Mouse (Mus musculus) ovary, adult 10 weeks (tissue): ENCODE results near the gene Il17rd. TPM values are rescaled to one million over a fixed set of nuclear protein-coding genes. Genes with fewer than 3 reads are reported as not detected.

Experiments used
- polyA plus RNA-seq: library from polyadenylated mRNA; stranded (reverse); fragments of 350-450 nt; fragmentation: Illumina TruSeq; extraction: RNeasy Lipid Tissue Mini Kit (QIAGEN cat#74804); gene quantifications from one replicate; pipeline ENCODE4 v1.2.3, GENCODE M21; 2014

Gene Il17rd
- 12.2 TPM for polyA plus RNA-seq

GRCm38 (mm10) chr14:27038783-27039182 is at the start of gene Il17rd:
TSS of gene Il17rd (plus strand) at chr14:27038941.

GRCm38 (mm10) chr14:26994211-26994741 is 44.5 kb upstream of the Il17rd start, which contains the start of gene Hesx1:
TSS of gene Hesx1 (plus strand) at chr14:26994416.

GRCm38 (mm10) chr14:27114362-27115274 is 75.9 kb downstream of the Il17rd start, which contains the start of gene Arhgef3:
TSS of gene Arhgef3 (plus strand) at chr14:27114899.

Other genes with a start within 250 kb of the Il17rd start
- not detected for gene Asb14, start 144.4 kb upstream of the Il17rd start, polyA plus RNA-seq
- 114 TPM for gene Appl1, start 67.7 kb upstream of the Il17rd start, polyA plus RNA-seq
- gene Hesx1, start 44.5 kb upstream of the Il17rd start, polyA plus RNA-seq: not detected
- 56.6 TPM for gene Arhgef3, start 76.0 kb downstream of the Il17rd start, polyA plus RNA-seq